Mouse (Mus musculus): ENCODE measurements at regions not wholly inside any gene's neighbourhood (a gene's known extent, or its start where the extent isn't known, plus 50 kb on each side); places are given as distances from the start of the nearest gene placed in this dataset.

GRCm38 (mm10) chr5:45062567-45062966, 263.1 kb upstream of the Ldb2 start:
- 30% methylated on average over 2 of the region's 2 CpGs for WGBS
- no peaks in the 10 kb centered on the region for H3K4me1 ChIP-seq (replicated peaks; ENCODE audit: control insufficient read depth, insufficient read depth, low read length)
- H3K4me2 ChIP-seq (ENCODE audit: low read length): no peak overlapping the region
- H3K27ac ChIP-seq (ENCODE audit: low read depth): no peak overlapping the region
- DNase-seq (ENCODE audit: low spot score) (no peak), ATAC-seq (replicated peaks; ENCODE audit: low FRiP score, low TSS enrichment, low read depth) (no peak)
- H3K27me3 ChIP-seq (replicated peaks; ENCODE audit: control insufficient read depth, insufficient read depth, low read length): no peaks in the 10 kb centered on the region
- H3K9me3 ChIP-seq (ENCODE audit: control insufficient read depth, low read length): no peaks in the 10 kb centered on the region
- H3K36me3 ChIP-seq (ENCODE audit: control insufficient read depth, insufficient read depth, low read length): no peaks in the 10 kb centered on the region
- H3K9ac ChIP-seq (ENCODE audit: low read length): no peak overlapping the region
- H3K4me3 ChIP-seq (ENCODE audit: low read depth, low read length): no peak overlapping the region

- no peak overlapping the region for H3K4me2 ChIP-seq (ENCODE audit: low read length)
- H3K36me3 ChIP-seq (ENCODE audit: control insufficient read depth, insufficient read depth, low read length): no peaks in the 10 kb centered on the region
- no peak overlapping the region for H3K9ac ChIP-seq (ENCODE audit: low read length)
- no peaks in the 10 kb centered on the region for H3K27me3 ChIP-seq (replicated peaks; ENCODE audit: control insufficient read depth, insufficient read depth, low read length)
- no peak overlapping the region for H3K27ac ChIP-seq (ENCODE audit: low read depth)
- whole genome bisulfite sequencing: 78% methylated on average over 4 of the region's 4 CpGs
- ATAC-seq (replicated peaks; ENCODE audit: low FRiP score, low TSS enrichment, low read depth): no peak
- no peaks in the 10 kb centered on the region for H3K4me1 ChIP-seq (replicated peaks; ENCODE audit: control insufficient read depth, insufficient read depth, low read length)
- DNase-seq (ENCODE audit: low spot score): no peak
- no peaks in the 10 kb centered on the region for H3K9me3 ChIP-seq (ENCODE audit: control insufficient read depth, low read length)
- no peak overlapping the region for H3K4me3 ChIP-seq (ENCODE audit: low read depth, low read length)
Observed at GRCm38 (mm10) chr5:45055276-45055959, 255.9 kb upstream of the Ldb2 start.

GRCm38 (mm10) chr5:45049410-45049809, 249.9 kb upstream of the Ldb2 start:
- DNase-seq (ENCODE audit: low spot score) (no peak), ATAC-seq (replicated peaks; ENCODE audit: low FRiP score, low TSS enrichment, low read depth) (no peak)
- Histone ChIP-seq H3K36me3 (ENCODE audit: control insufficient read depth, insufficient read depth, low read length) (no peaks in the 10 kb centered on the region), H3K9ac (ENCODE audit: low read length) (no peak overlapping the region), H3K27me3 (replicated peaks; ENCODE audit: control insufficient read depth, insufficient read depth, low read length) (no peaks in the 10 kb centered on the region), H3K4me3 (ENCODE audit: low read depth, low read length) (no peak overlapping the region), H3K9me3 (ENCODE audit: control insufficient read depth, low read length) (no peaks in the 10 kb centered on the region), H3K27ac (ENCODE audit: low read depth) (no peak overlapping the region), H3K4me1 (replicated peaks; ENCODE audit: control insufficient read depth, insufficient read depth, low read length) (no peaks in the 10 kb centered on the region; the same call in 1 of the 2 replicates), H3K4me2 (ENCODE audit: low read length) (no peak overlapping the region)

- no peaks in the 10 kb centered on the region for H3K4me1 ChIP-seq (replicated peaks; ENCODE audit: control insufficient read depth, insufficient read depth, low read length)
- no peaks in the 10 kb centered on the region for H3K36me3 ChIP-seq (ENCODE audit: control insufficient read depth, insufficient read depth, low read length)
- H3K4me2 ChIP-seq (ENCODE audit: low read length): no peak overlapping the region
- no peaks in the 10 kb centered on the region for H3K9me3 ChIP-seq (ENCODE audit: control insufficient read depth, low read length)
- H3K4me3 ChIP-seq (ENCODE audit: low read depth, low read length): no peak overlapping the region
- H3K9ac ChIP-seq (ENCODE audit: low read length): no peak overlapping the region
- no peak for DNase-seq (ENCODE audit: low spot score)
- WGBS: 69% methylated on average over 2 of the region's 2 CpGs
- no peak for ATAC-seq (replicated peaks; ENCODE audit: low FRiP score, low TSS enrichment, low read depth)
- H3K27me3 ChIP-seq (replicated peaks; ENCODE audit: control insufficient read depth, insufficient read depth, low read length): no peaks in the 10 kb centered on the region
- no peak overlapping the region for H3K27ac ChIP-seq (ENCODE audit: low read depth)
Observed at GRCm38 (mm10) chr5:45042914-45043313, 243.4 kb upstream of the Ldb2 start.

- no peaks in the 10 kb centered on the region for H3K4me1 ChIP-seq (replicated peaks; ENCODE audit: control insufficient read depth, insufficient read depth, low read length)
- H3K36me3 ChIP-seq (ENCODE audit: control insufficient read depth, insufficient read depth, low read length): no peaks in the 10 kb centered on the region
- H3K27ac ChIP-seq (ENCODE audit: low read depth): no peak overlapping the region
- no peaks in the 10 kb centered on the region for H3K27me3 ChIP-seq (replicated peaks; ENCODE audit: control insufficient read depth, insufficient read depth, low read length)
- H3K9me3 ChIP-seq (ENCODE audit: control insufficient read depth, low read length): no peaks in the 10 kb centered on the region
- ATAC-seq (replicated peaks; ENCODE audit: low FRiP score, low TSS enrichment, low read depth): no peak
- no peak overlapping the region for H3K4me2 ChIP-seq (ENCODE audit: low read length)
- H3K9ac ChIP-seq (ENCODE audit: low read length): no peak overlapping the region
- no peak for DNase-seq (ENCODE audit: low spot score)
- WGBS: 41% methylated on average over 1 of the region's 1 CpGs
- no peak overlapping the region for H3K4me3 ChIP-seq (ENCODE audit: low read depth, low read length)
Observed at GRCm38 (mm10) chr5:45036430-45036829, 236.9 kb upstream of the Ldb2 start.

GRCm38 (mm10) chr5:45033146-45033545, 233.7 kb upstream of the Ldb2 start:
- no peak overlapping the region for H3K4me2 ChIP-seq (ENCODE audit: low read length)
- H3K4me1 ChIP-seq (replicated peaks; ENCODE audit: control insufficient read depth, insufficient read depth, low read length): no peaks in the 10 kb centered on the region
- no peak overlapping the region for H3K27ac ChIP-seq (ENCODE audit: low read depth)
- DNase-seq (ENCODE audit: low spot score) (no peak), ATAC-seq (replicated peaks; ENCODE audit: low FRiP score, low TSS enrichment, low read depth) (no peak)
- WGBS: 74% methylated on average over 1 of the region's 1 CpGs
- H3K9ac ChIP-seq (ENCODE audit: low read length): no peak overlapping the region
- no peaks in the 10 kb centered on the region for H3K9me3 ChIP-seq (ENCODE audit: control insufficient read depth, low read length)
- no peak overlapping the region for H3K4me3 ChIP-seq (ENCODE audit: low read depth, low read length)
- no peaks in the 10 kb centered on the region for H3K36me3 ChIP-seq (ENCODE audit: control insufficient read depth, insufficient read depth, low read length)
- H3K27me3 ChIP-seq (replicated peaks; ENCODE audit: control insufficient read depth, insufficient read depth, low read length): no peaks in the 10 kb centered on the region

GRCm38 (mm10) chr5:45027876-45028275, 228.4 kb upstream of the Ldb2 start:
- Histone ChIP-seq H3K9me3 (ENCODE audit: control insufficient read depth, low read length) (no peaks in the 10 kb centered on the region), H3K27ac (ENCODE audit: low read depth) (no peak overlapping the region)
- WGBS: 32% methylated on average over 3 of the region's 3 CpGs

GRCm38 (mm10) chr5:45025383-45025782, 225.9 kb upstream of the Ldb2 start:
- no peak for ATAC-seq (replicated peaks; ENCODE audit: low FRiP score, low TSS enrichment, low read depth)
- Histone ChIP-seq H3K36me3 (ENCODE audit: control insufficient read depth, insufficient read depth, low read length) (no peaks in the 10 kb centered on the region), H3K9me3 (ENCODE audit: control insufficient read depth, low read length) (no peaks in the 10 kb centered on the region), H3K9ac (ENCODE audit: low read length) (no peak overlapping the region), H3K27ac (ENCODE audit: low read depth) (no peak overlapping the region), H3K27me3 (replicated peaks; ENCODE audit: control insufficient read depth, insufficient read depth, low read length) (no peaks in the 10 kb centered on the region), H3K4me3 (ENCODE audit: low read depth, low read length) (no peak overlapping the region), H3K4me1 (replicated peaks; ENCODE audit: control insufficient read depth, insufficient read depth, low read length) (no peaks in the 10 kb centered on the region), H3K4me2 (ENCODE audit: low read length) (no peak overlapping the region)
- DNase-seq (ENCODE audit: low spot score): no peak
- WGBS: 84% methylated on average over 2 of the region's 2 CpGs

More at GRCm38 (mm10) chr5:45027876-45028275, 228.4 kb upstream of the Ldb2 start:
- DNase-seq (ENCODE audit: low spot score) (no peak), ATAC-seq (replicated peaks; ENCODE audit: low FRiP score, low TSS enrichment, low read depth) (no peak)
- Histone ChIP-seq H3K4me2 (ENCODE audit: low read length) (no peak overlapping the region), H3K27me3 (replicated peaks; ENCODE audit: control insufficient read depth, insufficient read depth, low read length) (no peaks in the 10 kb centered on the region), H3K9ac (ENCODE audit: low read length) (no peak overlapping the region), H3K4me3 (ENCODE audit: low read depth, low read length) (no peak overlapping the region), H3K4me1 (replicated peaks; ENCODE audit: control insufficient read depth, insufficient read depth, low read length) (no peaks in the 10 kb centered on the region), H3K36me3 (ENCODE audit: control insufficient read depth, insufficient read depth, low read length) (no peaks in the 10 kb centered on the region)

- DNase-seq (ENCODE audit: low spot score): no peak
- Histone ChIP-seq H3K4me3 (ENCODE audit: low read depth, low read length) (no peak overlapping the region), H3K36me3 (ENCODE audit: control insufficient read depth, insufficient read depth, low read length) (no peaks in the 10 kb centered on the region), H3K27ac (ENCODE audit: low read depth) (no peak overlapping the region), H3K4me2 (ENCODE audit: low read length) (no peak overlapping the region), H3K27me3 (replicated peaks; ENCODE audit: control insufficient read depth, insufficient read depth, low read length) (no peaks in the 10 kb centered on the region), H3K9ac (ENCODE audit: low read length) (no peak overlapping the region), H3K4me1 (replicated peaks; ENCODE audit: control insufficient read depth, insufficient read depth, low read length) (no peaks in the 10 kb centered on the region), H3K9me3 (ENCODE audit: control insufficient read depth, low read length) (no peaks in the 10 kb centered on the region)
- no peak for ATAC-seq (replicated peaks; ENCODE audit: low FRiP score, low TSS enrichment, low read depth)
- 74% methylated on average over 2 of the region's 2 CpGs for WGBS
Observed at GRCm38 (mm10) chr5:45007930-45008329, 208.4 kb upstream of the Ldb2 start.
